Comparison of ENCODE assay signal across 9 mouse cellular contexts in genomic region chr13:49020152-49020551, GRCm38 (mm10). TPM values are rescaled to one million over a fixed set of nuclear protein-coding genes. Genes with fewer than 3 reads are reported as not detected.
DNase-seq lines count a peak whose midpoint lies in the region; ATAC-seq lines count a peak whose summit lies in the region.
"Had no signal": no experiment of that assay in that cellular context is flagged by ENCODE, and none has a peak within 500 bp of the region (broad histone marks: within the 10 kb centered on the region; RNA-seq: fewer than 3 reads in every experiment).

No protein-coding gene starts in this region.

- WGBS in kidney, embryonic 14.5 days: 59% methylated on average over 5 of the region's 5 CpGs
- 54% methylated on average over 5 of the region's 5 CpGs for WGBS in liver, embryonic 13.5 days (ENCODE audit: insufficient replicate concordance)
- 62% methylated on average over 5 of the region's 5 CpGs for WGBS in hindbrain, embryonic 12.5 days

- peaks cover 2% of the 10 kb centered on the region; the same call in 1 of the 2 replicates for H3K9me3 ChIP-seq in kidney, embryonic 14.5 days (ENCODE audit: control insufficient read depth, low read length)
- no peaks in the 10 kb centered on the region; the same call in 1 of the 2 replicates for H3K9me3 ChIP-seq in liver, embryonic 13.5 days (replicated peaks)
- peaks cover 6% of the 10 kb centered on the region; the same call in 1 of the 2 replicates for H3K9me3 ChIP-seq in hindbrain, embryonic 12.5 days (replicated peaks)

- DNase-seq in kidney, adult 11 months: peak; percentile 45
- DNase-seq in R1 (ENCODE audit: low read depth, low spot score): peak; percentile 24
- DNase-seq in gastrocnemius, postnatal 36 days: peak; percentile 35 to 59
- DNase-seq in liver, embryonic 13.5 days: peak; percentile 39
- no peak for DNase-seq in ovary, postnatal 14 days (ENCODE audit: low spot score)
- no peak for DNase-seq in layer of hippocampus, adult 9-10 months (ENCODE audit: low spot score)
- DNase-seq: lung, adult 2 months had no signal

- no peaks in the 10 kb centered on the region for H3K27me3 ChIP-seq in kidney, embryonic 14.5 days (ENCODE audit: control insufficient read depth, insufficient read depth, low read length)
- H3K27me3 ChIP-seq in liver, embryonic 13.5 days: 0 out of 2 replicates have a peak, but pooled peaks cover 4% of the 10 kb centered on the region
- H3K27me3 ChIP-seq in hindbrain, embryonic 12.5 days: 0 out of 2 replicates have a peak, but pooled peaks cover 3% of the 10 kb centered on the region

- no peak overlapping the region for H3K4me2 ChIP-seq in kidney, embryonic 14.5 days (replicated peaks; ENCODE audit: low read depth, low read length)
- no peak overlapping the region for H3K4me2 ChIP-seq in liver, embryonic 13.5 days
- no peak overlapping the region for H3K4me2 ChIP-seq in hindbrain, embryonic 12.5 days (replicated peaks)

- intact Hi-C loops in gastrocnemius, postnatal 36 days (cut with DNase I): no loop called here

- ATAC-seq in kidney, embryonic 14.5 days (ENCODE audit: low FRiP score, low TSS enrichment): no peak
- ATAC-seq in liver, embryonic 13.5 days (ENCODE audit: low read depth): no peak
- no peak for ATAC-seq in hindbrain, embryonic 12.5 days (ENCODE audit: low FRiP score)

- no peak overlapping the region for H3K27ac ChIP-seq in kidney, embryonic 14.5 days (ENCODE audit: low read depth, low read length)
- H3K27ac ChIP-seq in liver, embryonic 13.5 days: no peak overlapping the region
- no peak overlapping the region for H3K27ac ChIP-seq in hindbrain, embryonic 12.5 days

- H3K4me3 ChIP-seq in kidney, embryonic 14.5 days (ENCODE audit: low read length): no peak overlapping the region
- no peak overlapping the region for H3K4me3 ChIP-seq in liver, embryonic 13.5 days (replicated peaks)
- no peak overlapping the region for H3K4me3 ChIP-seq in hindbrain, embryonic 12.5 days

- peaks cover 17% of the 10 kb centered on the region for H3K4me1 ChIP-seq in kidney, embryonic 14.5 days (ENCODE audit: control insufficient read depth, insufficient read depth, low read length)
- H3K4me1 ChIP-seq in liver, embryonic 13.5 days (replicated peaks): peaks cover 27% of the 10 kb centered on the region
- H3K4me1 ChIP-seq in hindbrain, embryonic 12.5 days: peaks cover 23% of the 10 kb centered on the region

- H3K36me3 ChIP-seq in kidney, embryonic 14.5 days (ENCODE audit: control insufficient read depth, insufficient read depth, low read length): no peaks in the 10 kb centered on the region
- no peaks in the 10 kb centered on the region for H3K36me3 ChIP-seq in liver, embryonic 13.5 days
- no peaks in the 10 kb centered on the region for H3K36me3 ChIP-seq in hindbrain, embryonic 12.5 days

- H3K9ac ChIP-seq in kidney, embryonic 14.5 days (ENCODE audit: low read depth, low read length): no peak overlapping the region
- no peak overlapping the region for H3K9ac ChIP-seq in liver, embryonic 13.5 days
- no peak overlapping the region for H3K9ac ChIP-seq in hindbrain, embryonic 12.5 days

RNA-seq across cellular contexts. Expression of gene Fam120a, which starts 52.3 kb away (rescaled TPM):
- 41.4 and 49.6 TPM in 2 replicates for polyA plus RNA-seq in kidney, embryonic 14.5 days (2014; fragmentation: Nextera tagmentation; extraction: Ambion mirVana)
- total RNA-seq in gastrocnemius, postnatal 36 days (2021): 100 to 1,000 TPM in 1 of 2 experiments, 10 to 100 TPM in 1; 99.8 to 105 TPM
- 16.6 and 17.8 TPM in 2 replicates for polyA plus RNA-seq in liver, embryonic 13.5 days (2015; fragmentation: Nextera tagmentation; extraction: Ambion mirVana)
- 15.6 and 17.0 TPM in 2 replicates for polyA plus RNA-seq in hindbrain, embryonic 12.5 days (2016; fragmentation: Nextera tagmentation; extraction: Ambion mirVana)

Comparison
In these comparisons a context has a peak if more than half of its experiments do, and no peak if none do; other contexts are left out.
1. DNase-seq: peak in kidney, adult 11 months (single experiment), R1 (single experiment), gastrocnemius, postnatal 36 days (2 of 2) and liver, embryonic 13.5 days (single experiment); none in ovary, postnatal 14 days (single experiment) and layer of hippocampus, adult 9-10 months (single experiment).